Mouse (Mus musculus): ENCODE data around the gene Galntl5.

GRCm38 (mm10) chr5:25153491-25153890 is 27.8 kb upstream of the Galntl5 start:
- TF ChIP-seq CTCF (conservative IDR thresholded peaks at IDR 0.05; ENCODE audit: low read length) = no peak
- no peak for TF ChIP-seq NANOG (IDR thresholded peaks at IDR 0.05; ENCODE audit: borderline replicate concordance, low read length)
